Mouse (Mus musculus): ENCODE measurements around the gene Cnr2.

DNA sequence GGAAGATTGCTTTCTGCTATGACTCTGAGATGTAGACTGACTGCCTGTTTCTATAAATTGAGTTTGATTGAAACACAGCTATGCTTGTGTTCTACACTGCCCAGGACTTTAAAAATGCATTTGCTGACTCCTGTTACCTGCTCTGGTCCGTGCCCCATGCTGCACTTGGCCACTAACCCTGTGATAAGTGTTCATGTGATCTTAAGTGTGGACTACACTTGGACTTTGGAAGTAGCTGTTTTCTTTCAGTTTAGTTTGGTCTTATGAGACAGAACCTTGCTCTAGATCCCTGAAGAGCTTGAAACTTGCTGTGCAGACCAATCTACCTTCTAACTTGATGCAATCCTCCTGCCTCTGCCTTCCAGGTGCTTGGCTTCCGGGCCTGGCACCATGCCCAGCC lies 29.2 kb downstream of the Cnr2 start:
- no peak for TF ChIP-seq CTCF (IDR thresholded peaks at IDR 0.05; ENCODE audit: borderline replicate concordance, insufficient read depth, low read length)
- no peak for TF ChIP-seq POLR2A (IDR thresholded peaks at IDR 0.05; ENCODE audit: low read depth, low read length)
